Mouse (Mus musculus): ENCODE data around the gene Grik3. TPM values are rescaled to one million over a fixed set of nuclear protein-coding genes. Genes with fewer than 3 reads are reported as not detected.
A peak's percentile ranks its signal among the peaks of the same experiment; 100 is the strongest.

Grik3 gene
- polyA plus RNA-seq, 1 experiment from 2014 or later, result 0.01 TPM

DNA sequence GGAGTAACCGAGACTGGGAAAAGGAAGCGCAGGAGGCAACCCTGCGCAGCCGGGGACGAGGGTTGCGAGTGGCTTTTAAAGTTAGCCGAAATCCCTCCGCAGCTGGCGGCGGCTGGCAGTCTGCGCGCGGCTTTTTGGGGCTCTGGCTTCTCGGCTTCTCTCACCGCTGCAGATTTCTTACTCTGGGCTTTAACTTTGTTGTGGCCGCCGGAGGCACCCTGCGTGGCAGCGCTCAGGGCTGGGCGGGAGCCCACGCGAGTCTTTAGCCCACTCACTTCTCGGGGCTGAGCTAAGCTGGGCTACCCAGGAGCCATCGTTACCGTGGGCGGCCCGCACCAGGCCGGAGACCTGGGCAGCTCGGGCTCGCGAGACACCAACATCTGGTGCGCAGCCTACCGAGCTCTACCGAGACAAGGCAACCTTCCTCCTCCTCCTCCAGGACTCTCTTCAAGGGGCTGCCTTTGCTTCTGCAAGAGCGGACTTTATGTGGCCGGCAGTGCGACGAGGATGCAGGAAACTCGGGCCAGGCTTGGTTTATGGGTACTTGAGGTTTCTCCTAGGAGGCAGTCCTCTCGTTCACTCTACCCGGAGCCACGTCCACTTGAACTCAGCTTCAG lies 1.1 kb downstream of the Grik3 start:
- H3K9ac ChIP-seq (replicated peaks), result no peak overlapping the region
- no peaks in the 10 kb centered on the region for H3K4me1 ChIP-seq (ENCODE audit: insufficient read depth)
- H3K36me3 ChIP-seq (replicated peaks; ENCODE audit: insufficient read depth, low read length), result no peaks in the 10 kb centered on the region
- no peak for TF ChIP-seq CTCF (IDR thresholded peaks at IDR 0.05; ENCODE audit: low read depth)
- TF ChIP-seq EP300 (IDR thresholded peaks at IDR 0.05; ENCODE audit: low read depth), result no peak
- no peak overlapping the region for H3K4me3 ChIP-seq (ENCODE audit: low read depth, low read length)
- H3K27me3 ChIP-seq (ENCODE audit: insufficient read depth, low read length), result peaks cover 72% of the 10 kb centered on the region
- WGBS (ENCODE audit: insufficient replicate concordance), result 1% methylated on average over 41 of the region's 42 CpGs
- no peak for DNase-seq
- no peak for ATAC-seq
- no peaks in the 10 kb centered on the region for H3K9me3 ChIP-seq (ENCODE audit: low read length)
- H3K27ac ChIP-seq (ENCODE audit: low read depth), result no peak overlapping the region
- H3K4me2 ChIP-seq (ENCODE audit: low read depth, low read length), result no peak overlapping the region

DNA sequence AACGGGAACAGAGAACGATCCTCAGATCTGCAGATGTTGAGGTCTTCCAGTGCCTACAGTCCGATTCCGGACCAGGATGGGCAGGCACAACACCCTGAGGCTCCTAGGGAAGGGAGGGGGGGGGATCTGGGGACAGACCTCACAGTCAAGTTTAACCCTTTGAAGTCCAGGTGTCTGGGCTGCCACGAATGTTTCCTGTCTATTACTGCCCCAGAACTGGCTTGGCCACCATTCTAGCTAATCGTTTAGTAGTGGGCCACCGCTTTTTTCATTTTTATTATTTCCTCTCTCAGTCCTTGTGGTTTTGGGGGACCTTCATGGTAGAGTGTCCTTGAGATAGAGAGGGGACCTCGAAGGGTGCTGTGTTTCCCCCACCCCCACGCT lies 1.6 kb downstream of the Grik3 start:
- H3K4me3 ChIP-seq (ENCODE audit: low read depth, low read length), result no peak overlapping the region
- H3K27me3 ChIP-seq (ENCODE audit: insufficient read depth, low read length), result peaks cover 68% of the 10 kb centered on the region
- ATAC-seq (no peak), DNase-seq (no peak)
- TF ChIP-seq EP300 (IDR thresholded peaks at IDR 0.05; ENCODE audit: low read depth), result no peak
- TF ChIP-seq CTCF (IDR thresholded peaks at IDR 0.05; ENCODE audit: low read depth), result no peak
- no peak overlapping the region for H3K9ac ChIP-seq (replicated peaks)
- 16% methylated on average over 9 of the region's 9 CpGs for WGBS (ENCODE audit: insufficient replicate concordance)
- no peaks in the 10 kb centered on the region for H3K36me3 ChIP-seq (replicated peaks; ENCODE audit: insufficient read depth, low read length)
- no peak overlapping the region for H3K4me2 ChIP-seq (ENCODE audit: low read depth, low read length)
- H3K9me3 ChIP-seq (ENCODE audit: low read length), result no peaks in the 10 kb centered on the region
- no peaks in the 10 kb centered on the region for H3K4me1 ChIP-seq (ENCODE audit: insufficient read depth)
- no peak overlapping the region for H3K27ac ChIP-seq (ENCODE audit: low read depth)

DNA sequence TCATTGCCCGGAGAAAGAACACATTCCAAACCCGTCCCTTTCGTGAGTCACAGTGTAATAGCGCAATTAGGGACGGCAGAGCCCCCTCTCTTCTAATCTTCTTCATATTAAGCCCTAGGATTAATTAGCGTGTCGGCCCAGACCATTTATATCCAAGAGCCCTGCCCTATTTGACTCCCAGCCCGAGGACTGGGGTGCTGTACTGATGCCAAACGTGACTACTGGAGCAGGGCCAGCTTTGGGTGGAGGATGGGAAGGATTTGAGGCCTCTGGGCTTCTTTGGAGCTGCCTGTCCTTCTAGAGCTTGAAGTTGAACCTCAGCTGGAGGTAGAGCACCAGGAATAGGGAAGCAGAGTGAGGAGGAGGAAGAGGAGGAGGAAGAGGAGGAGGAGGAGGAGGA lies 2.2 kb downstream of the Grik3 start:
- H3K4me1 ChIP-seq (ENCODE audit: insufficient read depth), result no peaks in the 10 kb centered on the region
- DNase-seq (no peak), ATAC-seq (no peak)
- H3K9me3 ChIP-seq (ENCODE audit: low read length), result no peaks in the 10 kb centered on the region
- H3K36me3 ChIP-seq (replicated peaks; ENCODE audit: insufficient read depth, low read length), result no peaks in the 10 kb centered on the region
- H3K4me2 ChIP-seq (ENCODE audit: low read depth, low read length), result no peak overlapping the region
- 24% methylated on average over 9 of the region's 9 CpGs for WGBS (ENCODE audit: insufficient replicate concordance)
- H3K4me3 ChIP-seq (ENCODE audit: low read depth, low read length), result no peak overlapping the region
- H3K9ac ChIP-seq (replicated peaks), result no peak overlapping the region
- H3K27ac ChIP-seq (ENCODE audit: low read depth), result no peak overlapping the region
- TF ChIP-seq EP300 (IDR thresholded peaks at IDR 0.05; ENCODE audit: low read depth) (no peak), CTCF (IDR thresholded peaks at IDR 0.05; ENCODE audit: low read depth) (no peak)
- peaks cover 67% of the 10 kb centered on the region for H3K27me3 ChIP-seq (ENCODE audit: insufficient read depth, low read length)

DNA sequence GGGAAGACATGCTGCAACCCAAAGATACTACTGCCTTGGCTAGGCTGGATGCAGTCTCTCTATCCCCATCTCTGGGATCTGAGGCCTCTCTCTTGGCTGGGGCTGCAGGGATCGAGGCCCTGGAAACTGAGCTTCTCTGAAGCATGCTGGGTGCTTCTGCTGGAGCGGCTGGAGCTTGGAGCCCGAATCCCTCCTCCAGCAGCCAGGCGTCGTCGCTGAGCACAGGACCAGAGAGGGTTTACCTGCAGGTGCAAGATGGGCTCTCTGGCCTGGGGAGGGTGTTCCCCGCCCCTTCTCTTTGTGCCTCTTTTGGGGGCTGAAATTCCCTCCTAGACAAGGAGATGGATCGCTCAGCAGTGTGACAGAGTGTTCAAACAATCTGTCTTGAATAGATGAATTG lies 2.6 kb downstream of the Grik3 start:
- no peaks in the 10 kb centered on the region for H3K4me1 ChIP-seq (ENCODE audit: insufficient read depth)
- H3K9me3 ChIP-seq (ENCODE audit: low read length), result no peaks in the 10 kb centered on the region
- no peak overlapping the region for H3K4me2 ChIP-seq (ENCODE audit: low read depth, low read length)
- TF ChIP-seq EP300 (IDR thresholded peaks at IDR 0.05; ENCODE audit: low read depth) (no peak), CTCF (IDR thresholded peaks at IDR 0.05; ENCODE audit: low read depth) (no peak)
- ATAC-seq (no peak), DNase-seq (no peak)
- WGBS (ENCODE audit: insufficient replicate concordance), result 22% methylated on average over 8 of the region's 8 CpGs
- peaks cover 63% of the 10 kb centered on the region for H3K27me3 ChIP-seq (ENCODE audit: insufficient read depth, low read length)
- no peak overlapping the region for H3K27ac ChIP-seq (ENCODE audit: low read depth)
- no peaks in the 10 kb centered on the region for H3K36me3 ChIP-seq (replicated peaks; ENCODE audit: insufficient read depth, low read length)
- no peak overlapping the region for H3K9ac ChIP-seq (replicated peaks)
- H3K4me3 ChIP-seq (ENCODE audit: low read depth, low read length), result no peak overlapping the region

DNA sequence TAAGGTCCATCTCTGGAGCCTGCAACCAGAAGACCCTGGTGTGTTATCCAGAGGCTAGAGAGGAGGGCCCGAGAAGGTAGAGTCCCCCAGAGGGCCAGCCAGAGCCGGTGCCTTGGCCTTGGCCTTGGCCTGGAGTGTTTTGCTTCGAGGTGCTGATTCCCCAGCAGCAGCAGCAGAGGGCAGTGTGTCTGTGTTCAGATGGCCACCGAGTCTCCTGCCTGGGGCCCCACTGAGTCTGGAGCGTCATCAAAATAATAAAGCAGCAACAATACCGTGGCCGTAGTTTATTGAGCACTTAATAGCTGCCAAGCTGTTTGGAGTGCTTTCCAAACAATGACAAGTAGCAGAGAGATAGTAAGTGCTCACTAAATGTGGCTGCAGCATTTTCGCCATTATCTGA lies 5.0 kb downstream of the Grik3 start:
- no peak overlapping the region for H3K27ac ChIP-seq (ENCODE audit: low read depth)
- H3K4me2 ChIP-seq (ENCODE audit: low read depth, low read length), result no peak overlapping the region
- no peaks in the 10 kb centered on the region for H3K4me1 ChIP-seq (ENCODE audit: insufficient read depth)
- ATAC-seq (no peak), DNase-seq (no peak)
- WGBS (ENCODE audit: insufficient replicate concordance), result 29% methylated on average over 8 of the region's 8 CpGs
- no peak overlapping the region for H3K4me3 ChIP-seq (ENCODE audit: low read depth, low read length)
- no peak overlapping the region for H3K9ac ChIP-seq (replicated peaks)
- H3K27me3 ChIP-seq (ENCODE audit: insufficient read depth, low read length), result peaks cover 41% of the 10 kb centered on the region
- H3K9me3 ChIP-seq (ENCODE audit: low read length), result no peaks in the 10 kb centered on the region
- no peaks in the 10 kb centered on the region for H3K36me3 ChIP-seq (replicated peaks; ENCODE audit: insufficient read depth, low read length)
- TF ChIP-seq EP300 (IDR thresholded peaks at IDR 0.05; ENCODE audit: low read depth), result no peak
- 0 out of 2 replicates have a peak, but pooled peaks have one; percentile 8 for TF ChIP-seq CTCF (IDR thresholded peaks at IDR 0.05; ENCODE audit: low read depth)

DNA sequence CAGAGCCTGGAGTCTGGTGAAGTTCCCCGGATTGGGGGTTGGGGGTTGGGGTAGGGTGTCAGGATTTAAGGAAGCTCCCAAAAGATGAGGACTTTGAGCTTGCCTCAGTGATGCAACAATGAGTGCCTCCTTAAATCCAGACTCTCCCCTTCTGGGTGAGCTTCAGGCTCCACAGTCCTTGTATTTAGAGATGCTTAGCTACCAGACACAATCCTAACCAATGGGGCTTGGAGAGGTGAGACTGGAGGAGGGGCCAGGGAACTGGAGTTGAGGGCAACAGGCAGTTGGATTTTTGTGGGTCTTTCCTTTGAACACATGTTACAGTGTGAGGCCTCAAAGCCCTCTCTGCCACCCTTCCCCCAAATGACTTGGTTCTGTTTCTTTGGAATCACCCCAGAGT lies 6.5 kb downstream of the Grik3 start:
- Histone ChIP-seq H3K27ac (ENCODE audit: low read depth) (no peak overlapping the region), H3K36me3 (replicated peaks; ENCODE audit: insufficient read depth, low read length) (no peaks in the 10 kb centered on the region), H3K4me3 (ENCODE audit: low read depth, low read length) (no peak overlapping the region), H3K4me2 (ENCODE audit: low read depth, low read length) (no peak overlapping the region), H3K4me1 (ENCODE audit: insufficient read depth) (no peaks in the 10 kb centered on the region), H3K9ac (replicated peaks) (no peak overlapping the region), H3K9me3 (ENCODE audit: low read length) (no peaks in the 10 kb centered on the region), H3K27me3 (ENCODE audit: insufficient read depth, low read length) (peaks cover 27% of the 10 kb centered on the region)
- 0% methylated on average over 1 of the region's 1 CpGs for WGBS (ENCODE audit: insufficient replicate concordance)
- ATAC-seq (no peak), DNase-seq (no peak)
- TF ChIP-seq EP300 (IDR thresholded peaks at IDR 0.05; ENCODE audit: low read depth) (no peak), CTCF (IDR thresholded peaks at IDR 0.05; ENCODE audit: low read depth) (no peak)

DNA sequence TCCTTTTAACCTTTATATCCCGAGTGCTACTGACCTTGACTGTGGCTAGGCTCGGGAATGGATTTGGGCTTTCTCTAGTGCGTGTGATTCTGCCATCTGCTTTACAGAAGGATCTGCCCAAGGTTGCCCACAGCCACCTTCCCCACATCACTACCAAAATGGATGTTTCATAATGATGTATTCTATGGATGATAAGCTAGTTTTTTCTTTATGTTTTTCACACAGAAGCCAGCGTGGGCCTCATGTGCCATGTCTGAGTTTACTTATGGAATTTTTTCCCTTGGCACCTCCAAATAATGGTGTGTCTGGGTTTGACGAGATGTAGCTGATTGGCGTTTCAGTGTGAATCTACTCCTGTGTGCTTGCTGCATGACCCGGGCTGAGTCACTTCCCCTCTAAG lies 7.0 kb downstream of the Grik3 start:
- H3K4me3 ChIP-seq (ENCODE audit: low read depth, low read length), result no peak overlapping the region
- peaks cover 22% of the 10 kb centered on the region for H3K27me3 ChIP-seq (ENCODE audit: insufficient read depth, low read length)
- TF ChIP-seq EP300 (IDR thresholded peaks at IDR 0.05; ENCODE audit: low read depth) (no peak), CTCF (IDR thresholded peaks at IDR 0.05; ENCODE audit: low read depth) (no peak)
- H3K36me3 ChIP-seq (replicated peaks; ENCODE audit: insufficient read depth, low read length), result no peaks in the 10 kb centered on the region
- DNase-seq, result no peak
- WGBS (ENCODE audit: insufficient replicate concordance), result 22% methylated on average over 7 of the region's 7 CpGs
- no peak overlapping the region for H3K9ac ChIP-seq (replicated peaks)
- no peak overlapping the region for H3K27ac ChIP-seq (ENCODE audit: low read depth)
- H3K4me2 ChIP-seq (ENCODE audit: low read depth, low read length), result no peak overlapping the region
- no peak for ATAC-seq
- no peaks in the 10 kb centered on the region for H3K9me3 ChIP-seq (ENCODE audit: low read length)
- no peaks in the 10 kb centered on the region for H3K4me1 ChIP-seq (ENCODE audit: insufficient read depth)
